Mouse (Mus musculus): Measurements from ENCODE around the gene Adgrl3. TPM values are rescaled to one million over a fixed set of nuclear protein-coding genes. Genes with fewer than 3 reads are reported as not detected.

Adgrl3 gene
- total RNA-seq, 2 experiments from 2014 or later: 224 to 242 TPM

GRCm38 (mm10) chr5:81736008-81736407 lies 716.1 kb downstream of the Adgrl3 start:
- no peak for DNase-seq (ENCODE audit: low spot score in 2 of 2)
- intact Hi-C loops (cut with DNase I): no loop called here

GRCm38 (mm10) chr5:81738286-81739032 lies 718.5 kb downstream of the Adgrl3 start:
- intact Hi-C loops (cut with DNase I): no loop called here
- DNase-seq (ENCODE audit: low spot score in 2 of 2): no peak

GRCm38 (mm10) chr5:81752426-81752825 lies 732.5 kb downstream of the Adgrl3 start:
- intact Hi-C loops (cut with DNase I): no loop called here
- DNase-seq (ENCODE audit: low spot score in 2 of 2): no peak

- intact Hi-C loops (cut with DNase I): no loop called here
- DNase-seq (ENCODE audit: low spot score in 2 of 2): no peak
These were observed 735.8 kb downstream of the Adgrl3 start for GRCm38 (mm10) chr5:81755711-81756110.

- DNase-seq (ENCODE audit: low spot score in 2 of 2): no peak
- intact Hi-C loops (cut with DNase I): no loop called here
These were observed 737.3 kb downstream of the Adgrl3 start for GRCm38 (mm10) chr5:81757093-81757725.

- intact Hi-C loops (cut with DNase I): no loop called here
- no peak for DNase-seq (ENCODE audit: low spot score in 2 of 2)
These were observed 756.3 kb downstream of the Adgrl3 start for GRCm38 (mm10) chr5:81776234-81776633.

GRCm38 (mm10) chr5:81776746-81777145 lies 756.8 kb downstream of the Adgrl3 start:
- intact Hi-C loops (cut with DNase I): no loop called here
- no peak for DNase-seq (ENCODE audit: low spot score in 2 of 2)

- no peak for DNase-seq (ENCODE audit: low spot score in 2 of 2)
- intact Hi-C loops (cut with DNase I): no loop called here
These were observed 764.8 kb downstream of the Adgrl3 start for GRCm38 (mm10) chr5:81784770-81785169.

- no peak for DNase-seq (ENCODE audit: low spot score in 2 of 2)
- intact Hi-C loops (cut with DNase I): no loop called here
These were observed 770.8 kb downstream of the Adgrl3 start for GRCm38 (mm10) chr5:81790710-81791109.

- DNase-seq (ENCODE audit: low spot score in 2 of 2): no peak
- intact Hi-C loops (cut with DNase I): no loop called here
These were observed 774.2 kb downstream of the Adgrl3 start for GRCm38 (mm10) chr5:81794125-81794524.

- intact Hi-C loops (cut with DNase I): no loop called here
These were observed 774.7 kb downstream of the Adgrl3 start for GRCm38 (mm10) chr5:81794601-81795000.

GRCm38 (mm10) chr5:81796128-81796527 lies 776.2 kb downstream of the Adgrl3 start:
- no peak for DNase-seq (ENCODE audit: low spot score in 2 of 2)
- intact Hi-C loops (cut with DNase I): no loop called here

More at GRCm38 (mm10) chr5:81794601-81795000, 774.7 kb downstream of the Adgrl3 start:
- no peak for DNase-seq (ENCODE audit: low spot score in 2 of 2)

- intact Hi-C loops (cut with DNase I): no loop called here
- DNase-seq (ENCODE audit: low spot score in 2 of 2): no peak
These were observed 791.0 kb downstream of the Adgrl3 start for GRCm38 (mm10) chr5:81810966-81811365.

- no peak for DNase-seq (ENCODE audit: low spot score in 2 of 2)
- intact Hi-C loops (cut with DNase I): no loop called here
These were observed 812.1 kb downstream of the Adgrl3 start for GRCm38 (mm10) chr5:81832076-81832475.

- intact Hi-C loops (cut with DNase I): no loop called here
- DNase-seq (ENCODE audit: low spot score in 2 of 2): no peak
These were observed 812.7 kb downstream of the Adgrl3 start for GRCm38 (mm10) chr5:81832679-81833078.

GRCm38 (mm10) chr5:81837860-81838259 lies 817.9 kb downstream of the Adgrl3 start:
- intact Hi-C loops (cut with DNase I): no loop called here
- DNase-seq (ENCODE audit: low spot score in 2 of 2): no peak

GRCm38 (mm10) chr5:81843798-81844197 lies 823.9 kb downstream of the Adgrl3 start:
- DNase-seq (ENCODE audit: low spot score in 2 of 2): no peak
- intact Hi-C loops (cut with DNase I): no loop called here

GRCm38 (mm10) chr5:81870336-81870735 lies 850.4 kb downstream of the Adgrl3 start:
- intact Hi-C loops (cut with DNase I): no loop called here
- DNase-seq (ENCODE audit: low spot score in 2 of 2): no peak
